Mouse (Mus musculus) cerebellum, postnatal 25 days (tissue): ENCODE data around the gene Spry1.
"Not testable (repeated sequence)": the region's sequence is repeated elsewhere in the genome, so short reads cannot be mapped to it uniquely, and the experiment has no call there.

Experiments
- DNase-seq, 2 experiments: peaks; one replicate each; pipeline ENCODE4 v3.0.0; 2021; ENCODE audit warnings: mixed read lengths in 2 of 2

Spry1 gene

GRCm38 (mm10) chr3:37639690-37640089 is at the start of gene Spry1:
TSS of gene Spry1 (plus strand) at chr3:37639947.
- DNase-seq: peak; percentile 99

DNA sequence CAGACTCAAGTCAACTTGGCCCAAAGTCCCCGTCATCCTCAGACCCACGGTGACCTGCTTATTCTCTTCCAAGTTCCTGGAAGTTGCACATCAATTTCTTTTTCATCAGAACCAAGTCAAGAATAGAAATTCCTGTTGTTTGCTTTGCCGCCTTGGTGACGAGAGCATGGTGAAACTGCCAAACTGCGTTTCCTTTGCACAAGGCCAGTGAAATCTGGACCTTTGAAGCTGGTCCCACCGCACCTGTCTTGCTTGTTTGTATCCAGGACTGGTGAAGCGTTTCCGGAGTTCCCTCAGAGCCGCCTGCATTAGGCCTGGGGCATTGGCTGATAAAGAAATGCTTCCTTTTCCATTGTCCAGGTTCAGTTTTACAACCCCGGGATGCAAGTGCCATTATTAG is 44.0 kb upstream of the Spry1 start:
- no peak for DNase-seq

GRCm38 (mm10) chr3:37596519-37596918 is 43.2 kb upstream of the Spry1 start:
- no peak for DNase-seq

GRCm38 (mm10) chr3:37597200-37597599 is 42.5 kb upstream of the Spry1 start:
- no peak for DNase-seq

GRCm38 (mm10) chr3:37599641-37600040 is 40.1 kb upstream of the Spry1 start:
- DNase-seq: not testable (repeated sequence)

DNA sequence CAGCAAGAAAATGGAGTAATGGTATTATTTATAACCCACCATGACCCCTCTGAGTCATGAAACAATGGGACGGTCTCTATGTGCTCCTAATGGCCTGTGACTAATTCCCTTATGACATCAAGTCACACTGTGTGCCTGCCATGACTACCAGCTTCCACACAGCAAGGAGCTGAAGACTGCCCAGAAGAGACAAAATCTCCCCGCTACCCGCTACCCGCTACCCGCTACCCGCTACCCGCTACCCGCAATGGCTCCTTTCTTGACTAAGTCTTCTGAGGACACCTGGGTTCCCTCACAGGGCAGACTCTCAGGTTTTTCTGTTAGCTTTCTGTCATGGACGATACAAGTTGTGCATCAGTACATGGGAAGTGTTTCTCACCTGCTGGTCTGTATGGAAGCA is 37.4 kb upstream of the Spry1 start:
- no peak for DNase-seq

DNA sequence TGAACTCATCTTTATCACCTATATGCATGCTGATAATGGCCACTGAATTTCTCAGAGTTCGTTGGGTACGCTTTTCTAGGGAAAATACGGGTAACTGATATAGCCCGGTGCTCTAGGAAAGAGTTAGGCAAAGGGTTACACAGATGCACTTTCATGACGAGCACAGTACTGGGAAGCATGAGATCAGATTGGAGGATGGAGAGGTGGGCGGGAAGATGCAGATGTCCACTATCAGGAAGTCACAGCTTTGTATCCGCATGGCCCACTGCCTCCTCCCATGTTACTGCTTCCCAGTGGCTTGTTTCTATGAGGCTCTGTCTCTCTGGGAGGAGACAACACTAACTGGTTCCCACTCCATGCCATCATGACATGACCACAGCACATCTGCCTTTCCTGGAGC is 36.9 kb upstream of the Spry1 start:
- no peak for DNase-seq

GRCm38 (mm10) chr3:37603541-37603940 is 36.2 kb upstream of the Spry1 start:
- no peak for DNase-seq

- DNase-seq: peak; percentile 52 to 56
Measured at GRCm38 (mm10) chr3:37604976-37605875, 34.5 kb upstream of the Spry1 start.

- peak in 1 of 2 experiments; percentile 60 for DNase-seq
Measured at GRCm38 (mm10) chr3:37605876-37606238, 33.9 kb upstream of the Spry1 start.

GRCm38 (mm10) chr3:37608926-37609325 is 30.8 kb upstream of the Spry1 start:
- no peak for DNase-seq

GRCm38 (mm10) chr3:37610670-37611069 is 29.1 kb upstream of the Spry1 start:
- DNase-seq: no peak

GRCm38 (mm10) chr3:37613722-37614121 is 26.0 kb upstream of the Spry1 start:
- no peak for DNase-seq

- no peak for DNase-seq
Measured at GRCm38 (mm10) chr3:37614878-37615650, 24.7 kb upstream of the Spry1 start.

DNA sequence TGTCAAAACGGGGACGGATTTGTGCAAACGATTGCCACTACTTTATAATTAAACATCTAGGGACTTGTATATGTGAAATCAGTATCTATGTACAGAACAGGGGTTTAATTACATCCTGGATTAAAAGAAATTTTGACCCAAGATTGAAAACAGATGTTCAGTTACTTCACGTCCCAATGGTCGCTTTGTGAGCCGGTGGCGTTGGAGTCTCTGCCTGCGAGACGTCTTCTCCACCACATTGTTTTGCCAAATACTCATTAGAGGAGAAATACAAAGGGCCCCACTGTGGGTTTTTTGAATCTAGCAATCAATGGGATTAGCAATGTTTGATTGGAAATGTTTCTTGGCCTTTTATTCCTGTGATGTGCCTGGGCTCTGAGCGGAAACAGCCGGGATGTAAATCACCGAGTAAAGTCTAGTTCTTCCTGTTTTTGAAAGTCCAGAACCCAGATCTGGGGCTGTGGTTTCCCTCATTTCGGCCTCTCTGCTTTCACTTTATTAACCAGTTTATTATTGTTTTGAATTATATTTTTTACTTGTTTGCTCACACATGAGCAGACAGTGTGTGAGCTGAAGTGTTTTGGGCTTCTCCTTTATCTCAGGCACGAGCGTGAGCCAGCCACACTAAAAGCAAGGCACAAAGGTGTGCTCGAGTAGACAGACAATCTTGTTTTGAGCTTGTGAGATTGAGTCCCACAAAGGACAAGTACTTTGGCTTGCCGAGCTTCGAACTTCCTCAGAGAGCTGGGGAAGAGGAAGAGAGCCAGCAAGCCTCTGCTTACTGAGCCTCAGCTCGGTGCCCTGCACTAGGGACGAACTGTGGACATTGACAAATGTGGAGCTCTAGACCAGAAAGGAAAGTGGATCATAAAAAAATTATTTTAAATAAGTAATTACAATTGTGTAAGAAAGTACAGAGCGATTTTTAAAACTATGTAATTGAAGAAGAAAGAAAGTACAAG is 22.9 kb upstream of the Spry1 start:
- no peak for DNase-seq

- DNase-seq: no peak
Measured at GRCm38 (mm10) chr3:37632246-37632645, 7.5 kb upstream of the Spry1 start.

DNA sequence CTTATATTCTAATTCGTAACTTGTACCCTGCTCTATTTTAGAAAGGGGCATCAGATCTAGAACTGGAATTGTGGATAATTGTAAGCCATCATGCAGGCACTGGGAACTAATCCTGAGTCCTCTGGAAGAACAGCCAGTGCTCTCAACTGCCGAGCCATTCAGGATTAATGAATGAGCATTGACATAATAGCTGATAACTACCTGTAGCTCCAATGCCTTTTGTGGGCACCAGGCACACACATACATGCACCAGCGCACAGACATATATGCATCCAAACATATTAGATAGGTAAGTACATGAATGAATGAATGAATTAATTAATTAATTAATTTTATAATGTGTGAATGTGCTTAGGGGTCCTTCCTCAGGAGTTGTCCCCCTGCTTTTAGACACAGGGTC is 7.0 kb upstream of the Spry1 start:
- DNase-seq: no peak

DNA sequence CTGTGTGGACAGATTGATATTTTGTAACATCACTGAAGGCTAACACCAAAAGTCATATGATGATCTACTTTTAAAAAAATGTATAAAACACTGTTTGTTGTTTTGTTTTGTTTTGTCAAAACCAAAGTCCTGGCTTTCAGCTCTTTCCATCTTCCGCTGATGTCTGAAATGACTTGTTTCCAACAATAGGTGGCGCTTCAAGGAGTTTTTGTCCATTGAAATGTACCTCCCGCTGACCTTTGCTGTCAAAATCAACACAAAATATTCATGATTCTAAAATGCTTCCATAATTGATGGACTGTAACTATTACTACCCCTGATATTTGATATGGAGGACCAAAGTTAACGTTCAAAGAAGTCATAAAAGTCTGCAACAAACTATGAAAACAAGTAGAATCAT is 5.1 kb upstream of the Spry1 start:
- DNase-seq: peak in 1 of 2 experiments; percentile 54

GRCm38 (mm10) chr3:37636921-37637320 is 2.8 kb upstream of the Spry1 start:
- DNase-seq: no peak

GRCm38 (mm10) chr3:37640162-37640721 is 495 bp downstream of the Spry1 start:
- DNase-seq: peak in 1 of 2 experiments; percentile 74

DNA sequence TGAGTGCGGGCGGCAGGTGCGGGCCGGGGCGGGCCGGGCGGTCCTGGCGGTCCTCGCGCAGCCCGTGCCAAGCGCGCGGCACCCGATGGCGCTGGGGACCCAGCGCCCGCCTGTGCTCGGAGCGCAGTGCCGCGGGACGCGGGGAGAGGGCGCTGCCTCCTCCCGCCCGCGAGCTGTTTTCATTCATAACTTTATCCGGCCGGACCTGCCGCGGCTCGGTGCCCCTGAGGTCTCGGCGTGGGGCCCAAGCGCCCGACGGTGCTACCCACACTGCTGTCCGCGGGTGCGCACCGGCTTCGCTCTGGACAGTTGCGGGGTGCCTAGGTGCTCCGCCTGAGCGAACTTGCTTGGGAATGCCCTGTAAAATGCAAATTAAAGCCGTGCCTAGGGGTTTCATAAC is 1.1 kb downstream of the Spry1 start:
- peak; percentile 79 to 85 for DNase-seq
